9 mouse cellular contexts compared by ENCODE assay signal in genomic region chr12:72441839-72442576, GRCm38 (mm10). TPM values are rescaled to one million over a fixed set of nuclear protein-coding genes. Genes with fewer than 3 reads are reported as not detected.
A peak's percentile ranks its signal among the peaks of the same experiment; 100 is the strongest.
DNase-seq lines count a peak whose midpoint lies in the region; ATAC-seq and TF ChIP-seq lines count a peak whose summit lies in the region.
"Had no signal": no experiment of that assay in that cellular context is flagged by ENCODE, and none has a peak within 500 bp of the region (broad histone marks: within the 10 kb centered on the region; RNA-seq: fewer than 3 reads in every experiment).

Lrrc9 (plus strand) TSS chr12:72441866.

- intact Hi-C loops in left cerebral cortex, adult 2 months (cut with DNase I) = no loop called here

- peak within 1 kb of the TSS; percentile 36 for H3K4me3 ChIP-seq in hindbrain, embryonic 14.5 days (replicated peaks; ENCODE audit: low read length)
- peak within 1 kb of the TSS; percentile 37 for H3K4me3 ChIP-seq in left cerebral cortex, adult 2 months

- peak within 1 kb of the TSS; percentile 53 for H3K9ac ChIP-seq in hindbrain, embryonic 14.5 days

- WGBS in hindbrain, embryonic 14.5 days = under 1% methylated on average over 31 of the region's 31 CpGs

- peak within 1 kb of the TSS; percentile 74 for H3K4me2 ChIP-seq in hindbrain, embryonic 14.5 days (replicated peaks)

- no peak for TF ChIP-seq CTCF in left cerebral cortex, adult 2 months (IDR thresholded peaks at IDR 0.05)

- H3K9me3 ChIP-seq in hindbrain, embryonic 14.5 days (ENCODE audit: control insufficient read depth, low read length) = no peaks in the 10 kb centered on the region

- no peaks in the 10 kb centered on the region for H3K27me3 ChIP-seq in hindbrain, embryonic 14.5 days (ENCODE audit: control insufficient read depth, insufficient read depth, low read length)

- 0 out of 2 replicates have a peak, but pooled peaks cover 16% of the 10 kb centered on the region for H3K4me1 ChIP-seq in hindbrain, embryonic 14.5 days (replicated peaks; ENCODE audit: control insufficient read depth, insufficient read depth, low read length)

- DNase-seq in Muller cell, postnatal 12 days (ENCODE audit: inconsistent ontology term) = peak; percentile 53
- DNase-seq in cerebellum, postnatal 14 days = peak; percentile 32 to 46
- DNase-seq in gastrocnemius, adult 8-10 months (ENCODE audit: low spot score in 2 of 2) = peak; percentile 40
- DNase-seq in hindbrain, embryonic 14.5 days (ENCODE audit: low spot score) = peak; percentile 72
- peak in 1 of 2 experiments; percentile 51 for DNase-seq in left cerebral cortex, adult 2 months (ENCODE audit: extremely low spot score in 1 of 2, low spot score in 2 of 2)
- peak; percentile 37 for DNase-seq in lung, postnatal 14 days
- peak; percentile 37 for DNase-seq in retina, postnatal 7 days (ENCODE audit: low read depth, low spot score)
- no peak for DNase-seq in urinary bladder, postnatal 10 days (ENCODE audit: low spot score)

- H3K27ac ChIP-seq in hindbrain, embryonic 14.5 days = no peak within 1 kb of the TSS
- H3K27ac ChIP-seq in left cerebral cortex, adult 2 months = no peak within 1 kb of the TSS

- no peaks in the 10 kb centered on the region for H3K36me3 ChIP-seq in hindbrain, embryonic 14.5 days (replicated peaks; ENCODE audit: control insufficient read depth, insufficient read depth)

- peak; percentile 81 for ATAC-seq in hindbrain, embryonic 14.5 days (ENCODE audit: low FRiP score)
- ATAC-seq: Patski had no signal

RNA-seq across cellular contexts. Expression of gene Lrrc9, which starts in this region (rescaled TPM):
- total RNA-seq in gastrocnemius, adult 8-10 months (2022) = under 1 TPM in 1 of 4 experiments, not detected in 3; 0.13 TPM
- polyA plus RNA-seq in hindbrain, embryonic 14.5 days (2014; fragmentation: Nextera tagmentation; extraction: Ambion mirVana) = 4.2 and 4.5 TPM in 2 replicates
- 1 to 10 TPM; 2.5 TPM for total RNA-seq in left cerebral cortex, adult 2 months (2021)
- polyA plus RNA-seq: Patski had no signal

Comparison
In these comparisons a context has a peak if more than half of its experiments do, and no peak if none do; other contexts are left out.
1. Peak in DNase-seq in gastrocnemius, adult 8-10 months; RNA of the gene not detected or under 1 TPM.